Mouse (Mus musculus) lung, postnatal 0 days (tissue): ENCODE measurements around the gene Ankrd9.

Source experiments
- CTCF ChIP-seq: IDR thresholded peaks from 2 replicates; pipeline ENCODE4 v1.5.1; 2016; ENCODE audit warnings: antibody characterized with exemption, mild to moderate bottlenecking
- EP300 ChIP-seq: IDR thresholded peaks from 2 replicates; pipeline ENCODE4 v1.6.1; 2016; ENCODE audit warnings: antibody characterized with exemption, mild to moderate bottlenecking, control low read depth

GRCm38 (mm10) chr12:110999820-111000219 lies 21.0 kb upstream of the Ankrd9 start:
- TF ChIP-seq EP300 = no peak
- no peak for TF ChIP-seq CTCF
